Mouse (Mus musculus): ENCODE data around the gene Trim29.

DNA sequence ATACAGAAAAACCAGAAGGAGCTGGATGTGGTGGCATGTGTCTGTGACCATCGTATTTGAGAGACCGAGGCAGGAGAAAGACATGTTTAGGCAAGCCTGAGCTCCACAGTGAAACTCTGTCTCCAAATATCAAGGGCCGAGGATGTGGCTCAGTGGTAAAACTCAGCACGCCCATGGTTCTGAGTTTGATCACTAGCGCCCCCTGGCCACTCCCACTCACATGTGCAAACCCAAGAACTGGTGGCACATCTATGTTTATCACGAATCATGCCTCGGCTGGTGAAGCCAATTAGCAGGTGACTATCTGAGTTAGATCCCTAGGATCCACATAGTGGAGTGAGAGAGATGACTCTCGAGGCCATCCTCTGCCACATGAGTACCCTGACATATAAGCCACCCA lies 43.3 kb upstream of the Trim29 start:
- 0 out of 2 replicates have a peak, but pooled peaks have one; percentile 7 for TF ChIP-seq CTCF (IDR thresholded peaks at IDR 0.05; ENCODE audit: control insufficient read depth, insufficient read depth, insufficient replicate concordance, low read depth, low read length)
- no peak for TF ChIP-seq POLR2A (IDR thresholded peaks at IDR 0.05; ENCODE audit: control insufficient read depth, low read depth, low read length)

All from testis, adult 2 months (tissue).